Mouse (Mus musculus): Measurements from ENCODE around the gene Lrat. TPM values are rescaled to one million over a fixed set of nuclear protein-coding genes. Genes with fewer than 3 reads are reported as not detected.

Lrat gene
- polyA plus RNA-seq (2012; rRNA removed): 0.23 and 0.27 TPM in 2 replicates
- polyA plus RNA-seq (2014; fragmentation: Nextera tagmentation; extraction: Ambion mirVana): 0.25 and 0.52 TPM in 2 replicates

DNA sequence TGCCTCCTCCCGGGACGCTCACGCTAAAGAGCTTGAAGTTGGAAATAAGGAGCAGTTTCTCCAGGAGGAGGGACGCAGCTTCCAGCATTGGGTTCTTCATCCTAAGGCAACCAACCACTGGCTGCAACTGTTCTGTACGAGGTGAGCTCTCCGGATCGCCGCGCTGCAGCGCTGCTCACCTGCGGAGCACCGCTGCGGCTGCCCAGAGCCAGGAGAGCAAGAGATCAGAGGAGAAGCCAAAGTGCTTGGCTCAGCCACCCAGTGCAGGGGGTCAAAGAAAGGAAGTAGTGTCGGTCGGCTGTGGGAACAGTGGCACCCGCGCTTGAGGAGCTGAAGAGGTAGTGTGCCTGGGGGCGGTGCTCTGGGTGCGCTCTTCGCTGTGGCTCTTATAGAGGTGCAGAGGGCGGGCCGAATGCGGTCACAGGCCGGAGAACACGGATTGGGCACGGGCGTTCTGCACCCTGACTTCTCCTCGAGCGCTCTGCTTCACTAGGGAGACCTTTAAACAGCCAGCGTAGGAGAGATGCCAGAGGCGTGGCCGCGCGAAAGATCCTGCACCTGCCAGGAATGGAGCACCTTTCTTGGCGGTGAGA lies at the start of gene Lrat:
Lrat (minus strand) TSS at position 361 of the 593 bp plus-strand sequence.
- Histone ChIP-seq H3K9me3 (ENCODE audit: control insufficient read depth, low read length) (no peaks in the 10 kb centered on the region), H3K4me3 (replicated peaks; ENCODE audit: low read length) (peak within 1 kb of the TSS; percentile 40), H3K27ac (replicated peaks; ENCODE audit: low read depth, low read length) (no peak within 1 kb of the TSS), H3K4me1 (ENCODE audit: control insufficient read depth, insufficient read depth, low read length) (0 out of 2 replicates have a peak, but pooled peaks cover 2% of the 10 kb centered on the region), H3K9ac (ENCODE audit: low read depth, low read length, severe bottlenecking) (no peak within 1 kb of the TSS), H3K27me3 (ENCODE audit: control insufficient read depth, insufficient read depth, low read length) (peaks cover 32% of the 10 kb centered on the region), H3K36me3 (ENCODE audit: control insufficient read depth, insufficient read depth, low read length) (no peaks in the 10 kb centered on the region), H3K4me2 (replicated peaks; ENCODE audit: low read depth, low read length, severe bottlenecking) (peak within 1 kb of the TSS; percentile 68)
- DNase-seq (ENCODE audit: low spot score) (no peak), ATAC-seq (ENCODE audit: low FRiP score, low read depth) (no peak)
- under 1% methylated on average over 35 of the region's 35 CpGs for WGBS
- TF ChIP-seq POLR2A (IDR thresholded peaks at IDR 0.05; ENCODE audit: borderline replicate concordance, extremely low read depth, insufficient read depth, insufficient read length): no peak

DNA sequence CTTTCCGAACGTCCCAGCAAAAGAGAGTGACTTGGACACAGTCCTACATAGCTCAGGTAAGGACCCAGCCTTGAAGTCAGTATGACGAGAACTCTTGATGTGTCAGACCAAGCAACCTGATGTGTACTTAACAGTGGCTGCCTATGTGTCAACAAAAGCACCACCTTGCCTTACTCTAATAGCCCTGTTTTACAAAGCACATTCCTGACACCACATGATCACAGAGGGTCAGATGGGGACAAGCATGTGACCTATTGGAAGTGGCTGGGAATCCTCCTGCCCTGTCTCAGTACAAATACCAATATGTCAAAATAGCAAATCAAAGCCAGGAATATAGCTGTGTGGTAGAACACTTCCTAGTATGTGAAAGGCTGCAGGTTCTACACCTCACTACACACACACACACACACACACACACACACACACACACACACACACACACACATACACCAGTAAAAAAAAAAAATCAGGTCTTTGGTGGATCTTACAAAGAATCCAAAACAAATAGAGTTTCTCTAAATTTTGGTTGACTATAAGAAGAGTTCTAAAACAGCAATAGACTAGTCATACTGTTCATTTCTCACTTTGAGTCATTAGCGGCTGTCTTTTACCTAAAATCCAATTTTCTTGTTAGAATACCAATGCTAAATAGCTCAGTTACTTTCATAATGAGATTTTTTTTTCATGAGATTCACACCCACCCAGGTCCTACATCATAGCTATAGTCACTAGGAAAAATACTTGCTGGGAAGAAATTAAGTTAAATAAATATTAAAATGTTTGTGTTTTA lies 48.6 kb upstream of the Lrat start:
- no peak for ATAC-seq (ENCODE audit: low FRiP score, low read depth)
- Histone ChIP-seq H3K27ac (replicated peaks; ENCODE audit: low read depth, low read length) (no peak overlapping the region), H3K4me2 (replicated peaks; ENCODE audit: low read depth, low read length, severe bottlenecking) (no peak overlapping the region), H3K4me1 (ENCODE audit: control insufficient read depth, insufficient read depth, low read length) (no peaks in the 10 kb centered on the region), H3K9me3 (ENCODE audit: control insufficient read depth, low read length) (no peaks in the 10 kb centered on the region), H3K4me3 (replicated peaks; ENCODE audit: low read length) (no peak overlapping the region), H3K9ac (ENCODE audit: low read depth, low read length, severe bottlenecking) (no peak overlapping the region), H3K36me3 (ENCODE audit: control insufficient read depth, insufficient read depth, low read length) (no peaks in the 10 kb centered on the region), H3K27me3 (ENCODE audit: control insufficient read depth, insufficient read depth, low read length) (no peaks in the 10 kb centered on the region)
- WGBS: 88% methylated on average over 4 of the region's 4 CpGs
- no peak for TF ChIP-seq POLR2A (IDR thresholded peaks at IDR 0.05; ENCODE audit: borderline replicate concordance, extremely low read depth, insufficient read depth, insufficient read length)
- DNase-seq (ENCODE audit: low spot score): no peak

DNA sequence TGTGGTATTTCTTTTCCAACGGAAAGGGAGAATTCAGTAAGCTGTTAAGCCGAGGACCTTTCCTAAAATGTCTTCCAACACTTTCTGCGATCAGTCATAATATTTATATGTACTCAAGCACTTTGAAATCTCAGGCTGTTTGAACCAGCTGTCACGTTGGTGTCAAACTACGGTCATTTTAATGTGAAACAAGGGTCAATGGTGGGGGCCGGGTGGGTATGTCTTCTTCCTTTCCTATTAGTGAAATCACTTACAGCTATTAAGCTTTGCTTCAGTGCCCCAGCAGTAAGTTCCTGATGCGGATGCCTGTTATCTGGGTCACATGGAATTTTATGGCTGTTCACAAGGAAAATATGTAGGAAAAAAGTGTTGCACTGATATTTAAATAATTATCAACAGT lies 46.9 kb upstream of the Lrat start:
- Histone ChIP-seq H3K4me2 (replicated peaks; ENCODE audit: low read depth, low read length, severe bottlenecking) (no peak overlapping the region), H3K9me3 (ENCODE audit: control insufficient read depth, low read length) (no peaks in the 10 kb centered on the region), H3K27ac (replicated peaks; ENCODE audit: low read depth, low read length) (no peak overlapping the region), H3K36me3 (ENCODE audit: control insufficient read depth, insufficient read depth, low read length) (no peaks in the 10 kb centered on the region), H3K4me3 (replicated peaks; ENCODE audit: low read length) (no peak overlapping the region), H3K9ac (ENCODE audit: low read depth, low read length, severe bottlenecking) (no peak overlapping the region), H3K27me3 (ENCODE audit: control insufficient read depth, insufficient read depth, low read length) (no peaks in the 10 kb centered on the region), H3K4me1 (ENCODE audit: control insufficient read depth, insufficient read depth, low read length) (peaks cover 3% of the 10 kb centered on the region; the same call in 1 of the 2 replicates)
- ATAC-seq (ENCODE audit: low FRiP score, low read depth) (no peak), DNase-seq (ENCODE audit: low spot score) (no peak)
- no peak for TF ChIP-seq POLR2A (IDR thresholded peaks at IDR 0.05; ENCODE audit: borderline replicate concordance, extremely low read depth, insufficient read depth, insufficient read length)
- WGBS: 67% methylated on average over 7 of the region's 7 CpGs

DNA sequence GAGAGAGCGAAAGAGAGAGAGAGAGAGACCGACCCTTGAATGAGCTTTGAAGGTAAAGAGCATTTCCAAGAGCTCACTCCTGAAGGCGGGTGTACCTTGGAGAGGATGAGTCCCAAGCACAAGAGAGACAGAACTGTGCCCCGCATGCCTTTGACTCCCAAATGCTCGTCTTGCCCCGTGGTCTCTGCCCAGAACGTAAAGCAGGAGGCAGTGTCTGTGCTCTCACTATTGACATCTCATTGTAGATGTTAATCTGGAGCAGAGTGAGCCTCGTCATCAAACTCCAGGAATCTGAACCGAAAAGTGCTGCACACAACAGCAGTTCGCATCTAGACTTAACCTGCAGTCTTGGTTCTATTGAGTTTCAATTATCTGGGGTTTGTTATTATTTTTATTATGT lies 46.4 kb upstream of the Lrat start:
- no peak for ATAC-seq (ENCODE audit: low FRiP score, low read depth)
- Histone ChIP-seq H3K9me3 (ENCODE audit: control insufficient read depth, low read length) (no peaks in the 10 kb centered on the region), H3K27me3 (ENCODE audit: control insufficient read depth, insufficient read depth, low read length) (no peaks in the 10 kb centered on the region), H3K9ac (ENCODE audit: low read depth, low read length, severe bottlenecking) (no peak overlapping the region), H3K4me3 (replicated peaks; ENCODE audit: low read length) (no peak overlapping the region), H3K4me2 (replicated peaks; ENCODE audit: low read depth, low read length, severe bottlenecking) (no peak overlapping the region), H3K36me3 (ENCODE audit: control insufficient read depth, insufficient read depth, low read length) (no peaks in the 10 kb centered on the region), H3K4me1 (ENCODE audit: control insufficient read depth, insufficient read depth, low read length) (peaks cover 3% of the 10 kb centered on the region; the same call in 1 of the 2 replicates), H3K27ac (replicated peaks; ENCODE audit: low read depth, low read length) (no peak overlapping the region)
- 79% methylated on average over 10 of the region's 10 CpGs for WGBS
- no peak for DNase-seq (ENCODE audit: low spot score)
- no peak for TF ChIP-seq POLR2A (IDR thresholded peaks at IDR 0.05; ENCODE audit: borderline replicate concordance, extremely low read depth, insufficient read depth, insufficient read length)

DNA sequence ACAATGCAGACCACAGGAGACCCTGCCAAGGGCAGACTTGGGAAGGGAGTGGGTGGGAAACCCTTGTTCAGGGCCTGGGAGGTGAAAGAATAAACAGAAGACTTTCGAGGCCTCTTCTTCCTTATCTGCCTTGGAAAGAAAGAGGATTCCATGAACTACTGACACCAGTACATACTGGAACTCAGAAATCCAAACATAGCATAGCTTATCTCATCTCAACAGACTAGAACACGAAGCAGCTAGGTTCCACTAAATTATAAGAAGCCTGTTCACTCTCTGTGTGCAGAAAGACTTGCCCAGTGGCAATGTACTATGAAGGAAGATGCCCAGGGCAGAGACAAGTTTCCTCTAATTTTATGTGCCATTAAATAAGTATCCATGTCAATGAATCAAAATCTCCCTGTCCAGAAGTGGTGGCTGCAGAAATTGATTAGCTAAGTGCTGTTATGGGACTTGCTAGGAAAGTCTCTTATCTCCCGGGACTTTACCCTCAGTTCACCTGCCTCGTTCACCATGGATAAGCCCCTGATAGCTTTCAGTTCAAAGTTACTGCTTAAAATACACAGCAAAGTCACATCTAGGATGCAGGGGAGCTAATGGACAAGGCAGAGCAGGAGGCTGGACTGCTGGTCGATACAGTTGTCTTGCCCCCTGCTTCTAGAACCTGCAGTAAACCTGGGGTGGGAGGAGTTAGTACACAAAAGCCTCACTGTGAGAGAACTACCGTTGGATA lies 42.8 kb upstream of the Lrat start:
- Histone ChIP-seq H3K36me3 (ENCODE audit: control insufficient read depth, insufficient read depth, low read length) (no peaks in the 10 kb centered on the region), H3K9ac (ENCODE audit: low read depth, low read length, severe bottlenecking) (no peak overlapping the region), H3K4me1 (ENCODE audit: control insufficient read depth, insufficient read depth, low read length) (peaks cover 3% of the 10 kb centered on the region; the same call in 1 of the 2 replicates), H3K4me2 (replicated peaks; ENCODE audit: low read depth, low read length, severe bottlenecking) (no peak overlapping the region), H3K27me3 (ENCODE audit: control insufficient read depth, insufficient read depth, low read length) (no peaks in the 10 kb centered on the region), H3K4me3 (replicated peaks; ENCODE audit: low read length) (no peak overlapping the region), H3K27ac (replicated peaks; ENCODE audit: low read depth, low read length) (no peak overlapping the region), H3K9me3 (ENCODE audit: control insufficient read depth, low read length) (no peaks in the 10 kb centered on the region)
- 62% methylated on average over 6 of the region's 6 CpGs for WGBS
- no peak for ATAC-seq (ENCODE audit: low FRiP score, low read depth)
- no peak for DNase-seq (ENCODE audit: low spot score)
- TF ChIP-seq POLR2A (IDR thresholded peaks at IDR 0.05; ENCODE audit: borderline replicate concordance, extremely low read depth, insufficient read depth, insufficient read length): no peak

Measured in limb, embryonic 14.5 days (tissue).